Mouse (Mus musculus): ENCODE data around the gene Prdm11. TPM values are rescaled to one million over a fixed set of nuclear protein-coding genes. Genes with fewer than 3 reads are reported as not detected.

Prdm11 gene
- polyA plus RNA-seq (2016; fragmentation: Nextera tagmentation; extraction: Ambion mirVana): 1.7 and 2.0 TPM in 2 replicates

- no peaks in the 10 kb centered on the region for H3K9me3 ChIP-seq
- peak; percentile 66 for DNase-seq (ENCODE audit: extremely low spot score, low spot score)
- under 1% methylated on average over 90 of the region's 90 CpGs for WGBS
- H3K4me3 ChIP-seq: peak within 1 kb of the TSS; percentile 80
- H3K4me1 ChIP-seq: peaks cover 48% of the 10 kb centered on the region
- peaks cover 35% of the 10 kb centered on the region for H3K27me3 ChIP-seq (ENCODE audit: poor library complexity, severe bottlenecking)
- peak within 1 kb of the TSS; percentile 98 for H3K27ac ChIP-seq
- H3K36me3 ChIP-seq (replicated peaks): no peaks in the 10 kb centered on the region
Measured at GRCm38 (mm10) chr2:93045818-93046508, at the start of gene Prdm11. Prdm11 (minus strand) TSS chr2:93046167.

DNA sequence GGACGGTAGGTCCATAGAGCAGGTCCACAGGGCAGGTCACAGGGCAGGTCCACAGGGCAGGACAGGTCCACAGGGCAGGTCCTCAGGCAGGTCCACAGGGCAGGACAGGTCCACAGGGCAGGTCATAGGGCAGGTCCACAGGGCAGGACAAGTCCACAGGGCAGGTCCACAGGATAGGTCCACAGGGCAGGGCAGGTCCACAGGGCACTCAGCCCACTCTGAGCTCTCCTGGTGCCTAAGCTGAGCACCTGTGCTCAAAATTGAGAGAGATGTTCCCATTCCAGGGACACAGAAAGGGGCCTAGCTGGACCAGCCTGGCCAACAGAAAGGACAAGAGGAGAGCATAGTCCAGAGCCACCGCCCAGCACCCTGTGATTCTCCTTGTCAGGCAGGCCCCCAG is 46.4 kb upstream of the Prdm11 start:
- H3K4me3 ChIP-seq: no peak overlapping the region
- H3K9me3 ChIP-seq: no peaks in the 10 kb centered on the region
- 85% methylated on average over 2 of the region's 2 CpGs for WGBS
- no peak for DNase-seq (ENCODE audit: extremely low spot score, low spot score)
- peaks cover 27% of the 10 kb centered on the region for H3K4me1 ChIP-seq
- H3K36me3 ChIP-seq (replicated peaks): no peaks in the 10 kb centered on the region
- peak overlapping the region; percentile 42; the same call in 1 of the 2 replicates for H3K27ac ChIP-seq
- H3K27me3 ChIP-seq (ENCODE audit: poor library complexity, severe bottlenecking): peaks cover 8% of the 10 kb centered on the region

DNA sequence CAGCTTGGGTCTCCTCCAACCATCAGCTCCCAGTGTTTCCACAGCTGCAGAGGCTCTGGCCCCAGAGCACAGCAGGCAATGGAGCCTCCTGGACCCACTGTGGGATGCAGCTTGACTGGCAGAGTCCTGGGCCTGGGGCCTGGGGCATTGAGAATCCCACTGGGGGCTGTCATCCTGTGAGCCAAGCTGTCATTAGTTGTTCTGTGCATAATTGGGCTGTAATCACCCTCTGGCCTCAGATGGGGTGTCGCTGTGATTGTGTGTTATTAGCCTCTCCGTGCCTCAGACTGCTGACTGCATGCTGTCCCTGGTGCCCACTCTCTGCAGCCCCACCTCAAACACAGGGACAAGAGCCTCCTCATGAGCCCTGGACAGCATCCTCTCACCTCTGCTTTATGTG is 45.7 kb upstream of the Prdm11 start:
- H3K27me3 ChIP-seq (ENCODE audit: poor library complexity, severe bottlenecking): peaks cover 8% of the 10 kb centered on the region
- WGBS: 41% methylated on average over 2 of the region's 2 CpGs
- H3K4me3 ChIP-seq: no peak overlapping the region
- H3K4me1 ChIP-seq: peaks cover 27% of the 10 kb centered on the region
- no peaks in the 10 kb centered on the region for H3K36me3 ChIP-seq (replicated peaks)
- H3K27ac ChIP-seq: peak overlapping the region; percentile 42
- no peak for DNase-seq (ENCODE audit: extremely low spot score, low spot score)
- H3K9me3 ChIP-seq: no peaks in the 10 kb centered on the region

GRCm38 (mm10) chr2:93089379-93090089 is 43.6 kb upstream of the Prdm11 start:
- H3K4me1 ChIP-seq: peaks cover 27% of the 10 kb centered on the region
- no peak overlapping the region for H3K4me3 ChIP-seq
- WGBS: 85% methylated on average over 7 of the region's 7 CpGs
- no peaks in the 10 kb centered on the region for H3K36me3 ChIP-seq (replicated peaks)
- DNase-seq (ENCODE audit: extremely low spot score, low spot score): no peak
- no peaks in the 10 kb centered on the region for H3K9me3 ChIP-seq
- H3K27me3 ChIP-seq (ENCODE audit: poor library complexity, severe bottlenecking): peaks cover 8% of the 10 kb centered on the region
- 0 out of 2 replicates have a peak overlapping the region, but pooled peaks have one; percentile 5 for H3K27ac ChIP-seq

DNA sequence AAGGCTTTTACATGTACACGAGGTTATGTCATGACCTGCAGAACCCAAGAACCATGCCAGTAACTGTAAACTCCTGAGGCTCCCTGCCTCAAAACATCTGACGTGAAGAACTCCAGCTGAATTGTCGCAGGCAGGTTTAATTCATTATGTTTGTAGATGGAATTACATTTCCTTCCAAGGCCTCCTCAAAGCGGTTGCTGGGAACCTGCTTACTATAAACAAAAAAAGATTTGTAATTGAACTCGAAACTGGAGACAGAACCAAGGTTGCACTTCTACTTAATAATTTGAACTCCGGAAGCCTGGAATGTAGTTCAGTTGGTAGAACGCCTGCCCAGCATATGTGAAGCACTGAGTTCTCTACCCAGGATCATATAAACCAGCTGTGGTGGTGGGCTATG is 42.0 kb upstream of the Prdm11 start:
- WGBS: 89% methylated on average over 7 of the region's 7 CpGs
- H3K27ac ChIP-seq: no peak overlapping the region
- DNase-seq (ENCODE audit: extremely low spot score, low spot score): no peak

GRCm38 (mm10) chr2:93085291-93086027 is 39.5 kb upstream of the Prdm11 start:
- no peak overlapping the region for H3K27ac ChIP-seq
- H3K4me3 ChIP-seq: no peak overlapping the region
- no peak for DNase-seq (ENCODE audit: extremely low spot score, low spot score)
- no peaks in the 10 kb centered on the region for H3K9me3 ChIP-seq
- WGBS: 75% methylated on average over 8 of the region's 8 CpGs
- peaks cover 30% of the 10 kb centered on the region for H3K4me1 ChIP-seq
- peaks cover 5% of the 10 kb centered on the region for H3K27me3 ChIP-seq (ENCODE audit: poor library complexity, severe bottlenecking)
- H3K36me3 ChIP-seq (replicated peaks): no peaks in the 10 kb centered on the region

More for the DNA sequence above, 42.0 kb upstream of the Prdm11 start:
- no peaks in the 10 kb centered on the region for H3K36me3 ChIP-seq (replicated peaks)
- H3K4me3 ChIP-seq: no peak overlapping the region
- peaks cover 27% of the 10 kb centered on the region for H3K4me1 ChIP-seq
- peaks cover 8% of the 10 kb centered on the region for H3K27me3 ChIP-seq (ENCODE audit: poor library complexity, severe bottlenecking)
- H3K9me3 ChIP-seq: no peaks in the 10 kb centered on the region

DNA sequence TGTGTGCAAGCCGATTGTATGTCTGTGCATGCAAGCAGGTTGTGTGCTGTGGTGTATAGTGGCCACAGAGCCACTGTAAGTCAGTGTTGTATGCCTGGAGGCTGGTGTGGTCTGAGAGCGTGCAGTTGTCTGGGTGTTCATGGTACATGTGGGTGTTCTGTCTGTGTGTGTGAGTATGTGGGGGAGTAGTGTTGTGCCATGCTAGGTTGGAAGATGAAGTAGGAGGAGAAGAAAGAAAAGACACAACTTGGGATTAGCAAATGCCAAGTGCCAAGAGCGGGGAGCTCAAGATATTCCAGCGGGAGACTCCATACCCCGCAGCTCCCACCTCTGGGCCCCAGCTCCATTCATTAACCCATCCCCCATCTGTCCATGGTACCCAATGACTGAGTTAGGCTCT is 38.5 kb upstream of the Prdm11 start:
- 85% methylated on average over 5 of the region's 5 CpGs for WGBS
- Histone ChIP-seq H3K27me3 (ENCODE audit: poor library complexity, severe bottlenecking) (no peaks in the 10 kb centered on the region; the same call in 1 of the 2 replicates), H3K27ac (0 out of 2 replicates have a peak overlapping the region, but pooled peaks have one; percentile 25), H3K36me3 (replicated peaks) (no peaks in the 10 kb centered on the region), H3K4me3 (no peak overlapping the region), H3K4me1 (peaks cover 24% of the 10 kb centered on the region), H3K9me3 (no peaks in the 10 kb centered on the region)
- no peak for DNase-seq (ENCODE audit: extremely low spot score, low spot score)

- Histone ChIP-seq H3K4me1 (peaks cover 23% of the 10 kb centered on the region), H3K36me3 (replicated peaks) (no peaks in the 10 kb centered on the region), H3K27ac (no peak overlapping the region), H3K27me3 (ENCODE audit: poor library complexity, severe bottlenecking) (no peaks in the 10 kb centered on the region), H3K4me3 (no peak overlapping the region), H3K9me3 (no peaks in the 10 kb centered on the region)
- WGBS: 72% methylated on average over 4 of the region's 4 CpGs
- no peak for DNase-seq (ENCODE audit: extremely low spot score, low spot score)
Measured at GRCm38 (mm10) chr2:93083317-93083716, 37.4 kb upstream of the Prdm11 start.

GRCm38 (mm10) chr2:93082846-93083245 is 36.9 kb upstream of the Prdm11 start:
- Histone ChIP-seq H3K27me3 (ENCODE audit: poor library complexity, severe bottlenecking) (no peaks in the 10 kb centered on the region), H3K9me3 (no peaks in the 10 kb centered on the region), H3K36me3 (replicated peaks) (no peaks in the 10 kb centered on the region), H3K4me3 (no peak overlapping the region), H3K4me1 (peaks cover 23% of the 10 kb centered on the region), H3K27ac (no peak overlapping the region)
- DNase-seq (ENCODE audit: extremely low spot score, low spot score): no peak
- WGBS: 77% methylated on average over 3 of the region's 3 CpGs

DNA sequence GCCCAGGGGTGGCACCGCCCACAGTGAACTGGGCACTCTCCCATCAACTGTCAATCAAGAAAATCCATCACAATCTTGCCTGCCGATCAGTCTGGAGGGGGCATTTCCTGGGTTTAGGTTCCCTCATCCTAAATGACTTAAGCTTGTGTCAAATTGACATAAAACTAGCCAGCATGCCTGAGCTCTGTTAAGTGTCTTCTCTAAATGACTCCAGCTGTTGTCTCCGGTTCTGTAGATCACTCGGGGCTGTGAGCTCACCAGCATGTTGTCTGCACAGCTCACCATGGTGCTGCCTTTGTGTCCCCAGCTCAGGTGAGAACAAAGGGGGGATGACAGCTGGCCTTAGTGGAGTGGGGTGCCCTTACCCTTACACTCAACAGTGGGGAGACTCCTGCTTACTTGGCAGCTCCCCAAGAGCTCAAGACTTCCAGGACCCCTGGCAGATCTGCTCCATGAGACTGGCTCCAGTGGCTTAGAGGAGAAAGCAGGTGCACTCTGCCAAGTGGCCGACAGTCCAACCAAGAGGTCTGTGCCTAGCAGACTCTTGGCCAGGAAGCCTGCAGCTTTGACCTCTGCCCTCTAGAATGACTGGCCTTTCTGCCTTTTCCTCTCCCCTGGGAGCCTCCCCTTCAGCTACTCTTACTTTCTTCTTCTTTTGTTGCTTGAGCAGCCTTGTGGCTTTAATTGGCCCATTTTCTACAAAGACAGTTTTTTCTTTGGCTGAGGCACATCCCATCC is 35.1 kb upstream of the Prdm11 start:
- no peak for DNase-seq (ENCODE audit: extremely low spot score, low spot score)
- no peaks in the 10 kb centered on the region for H3K36me3 ChIP-seq (replicated peaks)
- no peaks in the 10 kb centered on the region for H3K27me3 ChIP-seq (ENCODE audit: poor library complexity, severe bottlenecking)
- peaks cover 30% of the 10 kb centered on the region for H3K4me1 ChIP-seq
- no peaks in the 10 kb centered on the region for H3K9me3 ChIP-seq
- H3K27ac ChIP-seq: peak overlapping the region; percentile 1; the same call in 1 of the 2 replicates
- 60% methylated on average over 5 of the region's 5 CpGs for WGBS
- H3K4me3 ChIP-seq: no peak overlapping the region

- DNase-seq (ENCODE audit: extremely low spot score, low spot score): no peak
- Histone ChIP-seq H3K27me3 (ENCODE audit: poor library complexity, severe bottlenecking) (no peaks in the 10 kb centered on the region), H3K27ac (no peak overlapping the region), H3K9me3 (no peaks in the 10 kb centered on the region), H3K4me1 (peaks cover 30% of the 10 kb centered on the region), H3K4me3 (no peak overlapping the region), H3K36me3 (replicated peaks) (no peaks in the 10 kb centered on the region)
- 86% methylated on average over 4 of the region's 4 CpGs for WGBS
Measured at GRCm38 (mm10) chr2:93079394-93079793, 33.4 kb upstream of the Prdm11 start.

DNA sequence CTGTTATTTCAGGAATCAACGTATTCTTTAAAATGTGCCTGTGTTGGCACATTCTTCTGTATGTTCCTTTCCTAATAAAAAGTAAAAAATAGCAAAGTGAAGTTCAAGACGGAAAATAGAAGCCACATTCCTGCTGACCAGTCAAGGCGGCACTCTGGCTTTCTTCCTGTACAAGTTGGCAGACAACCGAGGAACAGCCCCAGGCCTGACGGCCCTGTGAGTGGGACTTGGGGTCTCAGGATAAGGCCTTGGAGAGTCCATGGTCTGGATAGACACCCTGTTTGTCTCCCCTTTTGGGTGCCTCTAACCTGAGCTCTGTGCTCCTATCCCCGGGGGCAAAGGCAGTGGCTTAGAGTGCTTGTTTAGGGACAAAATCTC is 30.6 kb upstream of the Prdm11 start:
- 80% methylated on average over 6 of the region's 6 CpGs for WGBS
- H3K4me3 ChIP-seq: no peak overlapping the region
- H3K27ac ChIP-seq: 0 out of 2 replicates have a peak overlapping the region, but pooled peaks have one; percentile 41
- no peaks in the 10 kb centered on the region for H3K9me3 ChIP-seq
- no peak for DNase-seq (ENCODE audit: extremely low spot score, low spot score)
- no peaks in the 10 kb centered on the region for H3K27me3 ChIP-seq (ENCODE audit: poor library complexity, severe bottlenecking)
- no peaks in the 10 kb centered on the region for H3K36me3 ChIP-seq (replicated peaks)
- peaks cover 15% of the 10 kb centered on the region for H3K4me1 ChIP-seq

Measured in forebrain, embryonic 10.5 days (tissue).